In genomic region chr12:64829662-64830249, GRCm38 (mm10) we compare ENCODE assay signal across 7 mouse cellular contexts.
A peak's percentile ranks its signal among the peaks of the same experiment; 100 is the strongest.
DNase-seq lines count a peak whose midpoint lies in the region; ATAC-seq and TF ChIP-seq lines count a peak whose summit lies in the region.

No protein-coding gene starts in this region.

- no peaks in the 10 kb centered on the region for H3K27me3 ChIP-seq in MEL (ENCODE audit: control insufficient read depth in 1 of 2, insufficient read depth in 2 of 2, low read length in 2 of 2)
- no peaks in the 10 kb centered on the region for H3K27me3 ChIP-seq in intestine, embryonic 16.5 days (replicated peaks; ENCODE audit: control insufficient read depth, insufficient read depth, low read length)
- no peaks in the 10 kb centered on the region for H3K27me3 ChIP-seq in neural tube, embryonic 13.5 days

- H3K9ac ChIP-seq in MEL (ENCODE audit: control insufficient read depth, low read depth, low read length, poor library complexity, severe bottlenecking), result no peak overlapping the region
- no peak overlapping the region for H3K9ac ChIP-seq in intestine, embryonic 16.5 days (ENCODE audit: low read depth, low read length)
- H3K9ac ChIP-seq in neural tube, embryonic 13.5 days, result no peak overlapping the region

- TF ChIP-seq CTCF in MEL (IDR thresholded peaks at IDR 0.05 in 2 of 3, conservative IDR thresholded peaks at IDR 0.05 in 1 of 3; ENCODE audit: control insufficient read depth in 1 of 3, insufficient read depth in 1 of 3, low read depth in 2 of 3, low read length in 3 of 3, poor library complexity in 1 of 3, severe bottlenecking in 1 of 3), result peak; percentile 17 to 96 (median 74); a peak in 5 of 6 replicates

- TF ChIP-seq POLR2A in MEL (IDR thresholded peaks at IDR 0.05; ENCODE audit: control insufficient read depth in 1 of 2, insufficient read depth in 1 of 2, low read depth in 1 of 2, low read length in 2 of 2, poor library complexity in 1 of 2), result no peak

- DNase-seq in layer of hippocampus, adult 11-12 months (ENCODE audit: low spot score), result peak; percentile 12
- no peak for DNase-seq in layer of hippocampus, postnatal 25 days (ENCODE audit: extremely low spot score in 1 of 2, low spot score in 1 of 2)
- peak; percentile 85 for DNase-seq in MEL (ENCODE audit: low read depth, low spot score)
- no peak for DNase-seq in testis, postnatal 14 days (ENCODE audit: low spot score)

- no peak overlapping the region for H3K4me2 ChIP-seq in intestine, embryonic 16.5 days (ENCODE audit: low read depth, low read length)
- H3K4me2 ChIP-seq in neural tube, embryonic 13.5 days, result no peak overlapping the region

- no peaks in the 10 kb centered on the region for H3K36me3 ChIP-seq in MEL (ENCODE audit: control insufficient read depth in 1 of 2, insufficient read depth in 2 of 2, low read length in 2 of 2)
- H3K36me3 ChIP-seq in intestine, embryonic 16.5 days (ENCODE audit: control insufficient read depth, insufficient read depth, low read length), result no peaks in the 10 kb centered on the region
- H3K36me3 ChIP-seq in neural tube, embryonic 13.5 days, result no peaks in the 10 kb centered on the region

- WGBS in intestine, embryonic 16.5 days, result 10% methylated on average over 1 of the region's 1 CpGs
- WGBS in neural tube, embryonic 13.5 days, result 5% methylated on average over 1 of the region's 1 CpGs

- TF ChIP-seq RAD21 in MEL (IDR thresholded peaks at IDR 0.05; ENCODE audit: low read depth, low read length), result no peak; the same call in none of the 2 replicates

- no peak overlapping the region for H3K4me3 ChIP-seq in MEL (ENCODE audit: control insufficient read depth in 1 of 2, insufficient read depth in 1 of 2, low read depth in 2 of 2, low read length in 2 of 2)
- no peak overlapping the region for H3K4me3 ChIP-seq in intestine, embryonic 16.5 days (ENCODE audit: low read length)
- no peak overlapping the region for H3K4me3 ChIP-seq in neural tube, embryonic 13.5 days

- no peak overlapping the region for H3K27ac ChIP-seq in MEL (ENCODE audit: control insufficient read depth, low read depth, low read length)
- H3K27ac ChIP-seq in intestine, embryonic 16.5 days (ENCODE audit: low read length), result no peak overlapping the region
- H3K27ac ChIP-seq in neural tube, embryonic 13.5 days (replicated peaks), result no peak overlapping the region

- H3K79me2 ChIP-seq in MEL (ENCODE audit: control insufficient read depth, insufficient read depth, low read length, poor library complexity), result no peaks in the 10 kb centered on the region

- TF ChIP-seq EP300 in MEL (IDR thresholded peaks at IDR 0.05; ENCODE audit: low read depth in 1 of 2, low read length in 2 of 2), result no peak

- no peaks in the 10 kb centered on the region for H3K9me3 ChIP-seq in MEL (replicated peaks; ENCODE audit: insufficient read depth, low read length)
- H3K9me3 ChIP-seq in intestine, embryonic 16.5 days (ENCODE audit: control insufficient read depth, low read length), result no peaks in the 10 kb centered on the region
- no peaks in the 10 kb centered on the region for H3K9me3 ChIP-seq in neural tube, embryonic 13.5 days

- H3K4me1 ChIP-seq in MEL (ENCODE audit: control insufficient read depth in 1 of 2, insufficient read depth in 2 of 2, low read length in 2 of 2), result no peaks in the 10 kb centered on the region
- no peaks in the 10 kb centered on the region for H3K4me1 ChIP-seq in intestine, embryonic 16.5 days (ENCODE audit: control insufficient read depth, insufficient read depth, low read length)
- H3K4me1 ChIP-seq in neural tube, embryonic 13.5 days (replicated peaks), result peaks cover 7% of the 10 kb centered on the region; the same call in 1 of the 2 replicates

- peak; percentile 91 for ATAC-seq in common myeloid progenitor, adult 5-6 weeks (replicated peaks; ENCODE audit: low read depth, poor library complexity, severe bottlenecking)
- peak; percentile 73 for ATAC-seq in intestine, embryonic 16.5 days
- peak; percentile 86; the same call in 1 of the 2 replicates for ATAC-seq in neural tube, embryonic 13.5 days (ENCODE audit: low read depth)

TF ChIP-seq in MEL, 35 proteins besides CTCF, POLR2A, EP300 and RAD21:
- peak; percentile 47; the same call in 1 of the 2 replicates for TF ChIP-seq JUND (IDR thresholded peaks at IDR 0.05; ENCODE audit: low read depth, low read length)
- TF ChIP-seq ZNF384 (IDR thresholded peaks at IDR 0.05; ENCODE audit: low read depth, low read length), result 0 out of 2 replicates have a peak, but pooled peaks have one; percentile 34
- peak; percentile 97 for TF ChIP-seq ZC3H11A (IDR thresholded peaks at IDR 0.05; ENCODE audit: low read depth, low read length)
- no peak for TF ChIP-seq POLR2AphosphoS5 (IDR thresholded peaks at IDR 0.05; ENCODE audit: borderline replicate concordance, low read depth, low read length)
- TF ChIP-seq SMC3 (IDR thresholded peaks at IDR 0.05; ENCODE audit: low read depth, low read length), result peak; percentile 97
- no peak for TF ChIP-seq MYC (IDR thresholded peaks at IDR 0.05; ENCODE audit: low read depth, low read length)
- TF ChIP-seq NRF1 (IDR thresholded peaks at IDR 0.05; ENCODE audit: insufficient read depth, low read depth, low read length, poor library complexity, severe bottlenecking), result no peak
- TF ChIP-seq RCOR1 (IDR thresholded peaks at IDR 0.05; ENCODE audit: low read depth, low read length), result no peak
TF ChIP-seq in MEL: peak in this region for 4.

Comparison
In these comparisons a context has a peak if more than half of its experiments do, and no peak if none do; other contexts are left out.
1. DNase-seq: peak in layer of hippocampus, adult 11-12 months (single experiment) and MEL (single experiment); none in layer of hippocampus, postnatal 25 days (0 of 2) and testis, postnatal 14 days (single experiment).
2. Peak in every context shown above with its lines, with median percentiles within 50 percentile points of each other: ATAC-seq.